Mouse (Mus musculus) cerebellum, adult 9-10 months (tissue): Measurements from ENCODE around the gene Nkx1-1.

Source experiments
- DNase-seq: peaks from one replicate; pipeline ENCODE4 v3.0.0; 2022

Gene Nkx1-1

GRCm38 (mm10) chr5:33433201-33434138 is at the start of gene Nkx1-1:
Gene Nkx1-1 (minus strand): TSS chr5:33433976.
- no peak for DNase-seq

GRCm38 (mm10) chr5:33481318-33481685 is 47.5 kb upstream of the Nkx1-1 start:
- no peak for DNase-seq

GRCm38 (mm10) chr5:33480582-33481317 is 47.0 kb upstream of the Nkx1-1 start:
- no peak for DNase-seq

- no peak for DNase-seq
These were observed 31.7 kb upstream of the Nkx1-1 start for GRCm38 (mm10) chr5:33465464-33465863.

- no peak for DNase-seq
These were observed 30.6 kb upstream of the Nkx1-1 start for GRCm38 (mm10) chr5:33464390-33464789.

- DNase-seq, result no peak
These were observed 25.3 kb upstream of the Nkx1-1 start for GRCm38 (mm10) chr5:33459111-33459510.

- no peak for DNase-seq
These were observed 24.4 kb upstream of the Nkx1-1 start for GRCm38 (mm10) chr5:33458132-33458622.

- no peak for DNase-seq
These were observed 22.0 kb upstream of the Nkx1-1 start for GRCm38 (mm10) chr5:33455737-33456136.

- DNase-seq, result no peak
These were observed 10.0 kb upstream of the Nkx1-1 start for GRCm38 (mm10) chr5:33443794-33444193.

GRCm38 (mm10) chr5:33442927-33443710 is 9.3 kb upstream of the Nkx1-1 start:
- peak; percentile 44 for DNase-seq

- no peak for DNase-seq
These were observed 4.4 kb upstream of the Nkx1-1 start for GRCm38 (mm10) chr5:33438214-33438613.

GRCm38 (mm10) chr5:33435941-33436340 is 2.2 kb upstream of the Nkx1-1 start:
- DNase-seq, result no peak

- no peak for DNase-seq
These were observed 1.4 kb upstream of the Nkx1-1 start for GRCm38 (mm10) chr5:33435151-33435550.

- DNase-seq, result no peak
These were observed 485 bp upstream of the Nkx1-1 start for GRCm38 (mm10) chr5:33434141-33434780.

- DNase-seq, result no peak
These were observed 1.5 kb downstream of the Nkx1-1 start for GRCm38 (mm10) chr5:33432057-33432935.

GRCm38 (mm10) chr5:33431173-33432005 is 2.4 kb downstream of the Nkx1-1 start:
- no peak for DNase-seq

- no peak for DNase-seq
These were observed 3.1 kb downstream of the Nkx1-1 start for GRCm38 (mm10) chr5:33430511-33431172.

GRCm38 (mm10) chr5:33430106-33430505 is 3.7 kb downstream of the Nkx1-1 start:
- no peak for DNase-seq

GRCm38 (mm10) chr5:33427461-33427860 is 6.3 kb downstream of the Nkx1-1 start:
- no peak for DNase-seq

- no peak for DNase-seq
These were observed 13.5 kb downstream of the Nkx1-1 start for GRCm38 (mm10) chr5:33420313-33420712.
